Mouse (Mus musculus) frontal cortex, adult (tissue): ENCODE results near the gene Itpripl1.
"Not testable (repeated sequence)": the region's sequence is repeated elsewhere in the genome, so short reads cannot be mapped to it uniquely, and the experiment has no call there.

Experiments used
- ATAC-seq: cut with Nextera tagmentation; 2 replicates; pipeline ENCODE4 v1.9.2; 2017; ENCODE audit warnings: mild to moderate bottlenecking, moderate library complexity, mixed read lengths; ENCODE audit not compliant: low TSS enrichment

The Itpripl1 gene

GRCm38 (mm10) chr2:127090151-127090550, 53.1 kb downstream of the Itpripl1 start:
- ATAC-seq, result not testable (repeated sequence)
